Mouse (Mus musculus): ENCODE measurements around the gene Kdelc1.

DNA sequence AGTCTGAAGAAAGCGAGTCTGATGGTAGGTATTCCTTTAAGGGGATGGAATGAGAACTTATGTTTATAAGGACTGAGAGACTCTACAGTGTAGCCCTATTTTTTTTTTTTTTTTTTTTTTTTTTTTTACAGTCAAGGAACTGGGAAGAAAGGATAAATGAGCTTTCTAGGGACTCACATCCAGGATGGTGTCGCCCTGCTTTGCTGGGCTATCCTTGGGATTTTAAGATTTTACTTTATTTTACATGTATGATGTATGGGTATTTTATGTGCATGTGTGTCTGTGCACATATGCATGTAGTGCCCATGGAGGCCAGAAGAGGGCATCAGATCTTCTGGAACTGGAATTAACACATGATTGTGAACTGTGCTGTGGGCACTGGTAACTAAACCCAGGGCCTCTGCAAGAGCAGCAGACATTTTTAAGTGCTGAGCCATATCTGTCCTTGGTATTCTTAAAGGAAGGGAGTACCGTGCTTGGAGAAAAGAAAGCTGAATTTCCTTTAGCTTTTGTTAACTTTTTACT is 49.3 kb upstream of the Kdelc1 start:
- TF ChIP-seq POLR2A (IDR thresholded peaks at IDR 0.05; ENCODE audit: low read depth, low read length), result no peak
- TF ChIP-seq CTCF (conservative IDR thresholded peaks at IDR 0.05; ENCODE audit: insufficient read depth, insufficient read length, low read depth, low read length), result no peak

All from kidney, adult 2 months (tissue).